Mouse (Mus musculus) heart, postnatal 14 days (tissue): Measurements from ENCODE around the gene Flrt1. TPM values are rescaled to one million over a fixed set of nuclear protein-coding genes. Genes with fewer than 3 reads are reported as not detected.
"Not testable (repeated sequence)": the region's sequence is repeated elsewhere in the genome, so short reads cannot be mapped to it uniquely, and the experiment has no call there.

Source experiments
- DNase-seq, 2 experiments: peaks; one replicate each; pipeline ENCODE4 v3.0.0; 2021 to 2022
- intact Hi-C: fragments of 180-260 bp; cut with DNase I; formaldehyde crosslinking; loops from one replicate; pipeline ENCODE4 v1.15.1; 2025
- total RNA-seq, 2 experiments: library from RNA; stranded (reverse); gene quantifications; 2 replicates each; pipeline ENCODE4 v1.2.3; 2021

Gene Flrt1
- total RNA-seq, 2 experiments from 2014 or later = 0.98 to 1.0 TPM

DNA sequence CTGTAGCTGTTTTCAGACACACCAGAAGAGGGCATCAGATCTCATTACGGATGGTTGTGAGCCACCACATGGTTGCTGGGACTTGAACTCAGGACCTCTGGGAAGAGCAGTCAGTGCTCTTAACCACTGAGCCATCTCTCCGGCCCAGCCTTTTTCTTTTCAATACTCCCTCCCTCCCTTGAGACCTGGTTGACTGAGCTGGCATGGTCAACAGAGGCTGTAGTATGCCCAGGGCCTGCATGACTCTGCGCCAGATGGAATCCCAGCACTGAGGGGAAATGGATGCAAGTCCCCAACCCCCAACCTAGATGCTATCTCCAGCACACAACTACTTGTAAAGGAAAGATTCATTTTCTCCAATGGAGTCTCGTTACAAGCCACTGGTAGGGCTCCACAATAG lies 52.1 kb downstream of the Flrt1 start:
- intact Hi-C loops, DNase-seq: not testable (repeated sequence)

- intact Hi-C loops = no loop called here
- DNase-seq = no peak
These were observed 60.8 kb downstream of the Flrt1 start for GRCm38 (mm10) chr19:7044706-7045105.

DNA sequence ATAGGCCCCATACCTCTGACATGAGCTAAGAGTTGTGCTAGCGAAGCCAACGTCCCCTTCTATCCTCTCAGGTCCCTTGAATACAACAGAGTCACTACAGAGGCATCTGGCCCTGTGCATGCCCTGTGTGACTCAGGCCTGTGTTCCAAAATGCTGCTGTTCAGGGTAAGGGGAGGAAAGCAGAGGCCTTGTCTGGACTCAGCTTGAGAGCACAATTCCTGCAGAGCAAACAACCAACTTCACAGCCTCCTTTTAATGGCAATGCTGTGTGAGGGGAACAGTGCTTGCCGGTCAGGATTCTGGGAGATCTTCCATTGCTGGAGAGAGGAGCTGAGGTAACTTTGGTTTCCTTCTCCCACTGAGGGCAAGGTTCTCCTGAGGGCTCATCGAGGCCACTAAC lies 61.2 kb downstream of the Flrt1 start:
- intact Hi-C loops = no loop called here
- no peak for DNase-seq

Other genes starting within 250 kb of the Flrt1 start
- 1 to 10 TPM; 1.0 to 1.7 TPM for gene Ccdc88b, start 247.5 kb downstream of the Flrt1 start, total RNA-seq
- 10 to 100 TPM; 26.7 to 30.6 TPM for gene Trmt112, start 196.0 kb downstream of the Flrt1 start, total RNA-seq
- 100 to 1,000 TPM; 595 to 603 TPM for gene Prdx5, start 195.6 kb downstream of the Flrt1 start, total RNA-seq
- 100 to 1,000 TPM; 128 to 136 TPM for gene Esrra, start 183.9 kb downstream of the Flrt1 start, total RNA-seq
- not detected for gene Catsperz, start 180.3 kb downstream of the Flrt1 start, total RNA-seq
- gene Kcnk4, start 171.2 kb downstream of the Flrt1 start, total RNA-seq = under 1 TPM in 1 of 2 experiments, not detected in 1; 0.26 TPM
- gene Bad, start 163.9 kb downstream of the Flrt1 start, total RNA-seq = 10 to 100 TPM; 28.6 to 29.9 TPM
- 10 to 100 TPM; 34.1 to 40.0 TPM for gene Gpr137, start 163.2 kb downstream of the Flrt1 start, total RNA-seq
- 100 to 1,000 TPM in 1 of 2 experiments, 10 to 100 TPM in 1; 89.8 to 120 TPM for gene Ppp1r14b, start 130.8 kb downstream of the Flrt1 start, total RNA-seq
- gene Plcb3, start 129.3 kb downstream of the Flrt1 start, total RNA-seq = 10 to 100 TPM; 16.2 to 16.8 TPM
- 10 to 100 TPM; 13.6 to 14.2 TPM for gene Fkbp2, start 125.2 kb downstream of the Flrt1 start, total RNA-seq
- gene Vegfb, start 118.1 kb downstream of the Flrt1 start, total RNA-seq = 100 to 1,000 TPM; 307 to 309 TPM
- 10 to 100 TPM; 54.8 to 62.7 TPM for gene Dnajc4, start 113.2 kb downstream of the Flrt1 start, total RNA-seq
- 10 to 100 TPM; 24.8 to 26.1 TPM for gene Nudt22, start 109.6 kb downstream of the Flrt1 start, total RNA-seq
- gene Trpt1, start 109.6 kb downstream of the Flrt1 start, total RNA-seq = 10 to 100 TPM; 18.7 to 20.1 TPM
- 10 to 100 TPM in 1 of 2 experiments, 1 to 10 TPM in 1; 6.1 to 10.7 TPM for gene Fermt3, start 86.3 kb downstream of the Flrt1 start, total RNA-seq
- 100 to 1,000 TPM in 1 of 2 experiments, 10 to 100 TPM in 1; 84.1 to 107 TPM for gene Stip1, start 65.8 kb downstream of the Flrt1 start, total RNA-seq
- 100 to 1,000 TPM; 181 to 186 TPM for gene Macrod1, start 48.9 kb downstream of the Flrt1 start, total RNA-seq
- 10 to 100 TPM; 77.4 to 79.9 TPM for gene Otub1, start 100.6 kb upstream of the Flrt1 start, total RNA-seq
- 100 to 1,000 TPM; 545 to 557 TPM for gene Cox8a, start 111.9 kb upstream of the Flrt1 start, total RNA-seq
- gene Naa40, start 135.5 kb upstream of the Flrt1 start, total RNA-seq = 10 to 100 TPM; 19.9 to 20.3 TPM
- 10 to 100 TPM; 10.7 to 12.7 TPM for gene Rcor2, start 161.6 kb upstream of the Flrt1 start, total RNA-seq
- 10 to 100 TPM; 51.9 to 55.4 TPM for gene Mark2, start 236.1 kb upstream of the Flrt1 start, total RNA-seq